Mouse (Mus musculus) urinary bladder, adult 18-20 months (tissue): ENCODE results near the gene BC080695.
"Not testable (repeated sequence)": the region's sequence is repeated elsewhere in the genome, so short reads cannot be mapped to it uniquely, and the experiment has no call there.

Source experiments
- DNase-seq, 2 experiments: peaks; one replicate each; pipeline ENCODE4 v3.0.0; 2022; ENCODE audit warnings: low spot score in 2 of 2, mixed read lengths in 2 of 2

Gene BC080695

DNA sequence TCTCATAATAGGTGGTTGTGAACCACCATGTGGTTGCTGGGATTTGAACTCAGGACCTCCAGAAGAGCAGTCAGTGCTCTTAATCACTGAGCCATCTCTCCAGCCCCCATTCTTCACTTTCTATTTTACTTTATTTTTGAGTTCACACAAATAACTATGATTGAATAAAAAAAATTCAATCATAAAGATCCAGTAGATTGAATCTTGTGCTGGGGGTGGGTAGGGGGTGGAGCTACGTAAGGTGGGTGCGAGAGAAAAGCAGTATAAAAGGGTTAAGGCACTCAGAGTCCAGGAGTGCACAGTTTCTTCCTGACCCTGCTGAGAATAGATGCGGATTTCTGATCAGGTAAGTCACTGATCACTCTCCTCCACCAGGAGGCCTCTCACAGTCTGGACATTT is at the start of gene BC080695, which contains the start of gene Gm13057:
TSS of gene BC080695 (plus strand) at position 301 of the 400 bp plus-strand sequence.
TSS of gene Gm13057 (plus strand) at position 310 of the 400 bp plus-strand sequence.
- not testable (repeated sequence) for DNase-seq

DNA sequence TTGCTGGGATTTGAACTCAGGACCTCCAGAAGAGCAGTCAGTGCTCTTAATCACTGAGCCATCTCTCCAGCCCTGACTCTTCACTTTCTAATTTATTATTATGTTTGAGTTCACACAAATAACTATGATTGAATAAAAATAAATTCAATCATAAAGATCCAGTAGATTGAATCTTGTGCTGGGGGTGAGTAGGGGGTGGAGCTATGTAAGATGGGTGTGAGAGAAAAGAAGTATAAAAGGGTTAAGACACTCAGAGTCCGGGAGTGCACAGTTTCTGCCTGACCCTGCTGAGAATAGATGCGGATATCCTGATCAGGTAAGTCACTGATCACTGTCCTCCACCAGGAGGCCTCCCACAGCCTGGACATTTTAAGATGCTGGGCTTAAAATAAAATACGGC is 40.5 kb upstream of the BC080695 start, which contains the start of gene Gm13043:
TSS of gene Gm13043 (plus strand) at position 301 of the 400 bp plus-strand sequence.
- no peak for DNase-seq

DNA sequence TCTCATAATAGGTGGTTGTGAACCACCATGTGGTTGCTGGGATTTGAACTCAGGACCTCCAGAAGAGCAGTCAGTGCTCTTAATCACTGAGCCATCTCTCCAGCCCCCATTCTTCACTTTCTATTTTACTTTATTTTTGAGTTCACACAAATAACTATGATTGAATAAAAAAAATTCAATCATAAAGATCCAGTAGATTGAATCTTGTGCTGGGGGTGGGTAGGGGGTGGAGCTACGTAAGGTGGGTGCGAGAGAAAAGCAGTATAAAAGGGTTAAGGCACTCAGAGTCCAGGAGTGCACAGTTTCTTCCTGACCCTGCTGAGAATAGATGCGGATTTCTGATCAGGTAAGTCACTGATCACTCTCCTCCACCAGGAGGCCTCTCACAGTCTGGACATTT is 15.8 kb upstream of the BC080695 start, which contains the start of gene Gm13040:
TSS of gene Gm13040 (plus strand) at position 301 of the 400 bp plus-strand sequence.
- not testable (repeated sequence) for DNase-seq

DNA sequence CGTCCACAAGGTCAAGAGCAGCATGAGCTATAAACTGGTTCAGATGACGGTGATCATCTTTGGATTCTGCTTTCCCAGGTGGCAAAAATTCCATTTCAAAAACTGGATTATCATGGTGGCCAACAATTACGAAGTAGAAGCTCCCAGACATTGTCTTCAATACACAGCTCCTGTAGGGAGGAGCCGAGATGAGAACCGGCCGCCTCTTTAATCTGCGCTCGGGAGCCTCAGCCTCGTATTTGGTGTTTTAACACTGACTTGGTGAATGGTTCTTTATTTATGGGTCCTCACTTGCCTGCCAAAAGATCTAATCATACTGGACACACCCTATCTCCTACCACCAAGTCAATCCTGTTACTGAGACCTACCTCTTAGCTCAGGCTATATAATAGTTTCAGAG is 60.4 kb downstream of the BC080695 start:
- DNase-seq = not testable (repeated sequence)

DNA sequence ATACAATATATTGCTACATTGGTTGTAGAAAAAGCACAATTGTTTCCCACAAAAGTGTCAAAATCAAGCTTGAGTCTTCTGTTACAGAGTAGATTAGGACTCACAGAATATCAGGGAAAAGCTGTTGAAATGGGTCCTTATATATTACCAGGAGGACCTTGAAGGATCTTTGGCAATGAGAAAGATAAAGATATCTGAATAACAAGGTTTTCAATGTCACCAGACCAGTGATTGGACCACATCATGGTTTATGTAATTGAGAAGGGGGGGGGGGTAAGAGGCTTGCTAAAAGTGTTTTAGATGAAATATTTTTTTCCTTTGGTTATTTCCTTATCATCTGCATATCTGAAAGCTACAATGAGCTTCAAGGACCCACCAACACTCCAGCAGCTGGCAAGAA is 63.2 kb downstream of the BC080695 start, which contains the start of gene Gm13083:
TSS of gene Gm13083 (plus strand) at position 301 of the 400 bp plus-strand sequence.
- DNase-seq = not testable (repeated sequence)

DNA sequence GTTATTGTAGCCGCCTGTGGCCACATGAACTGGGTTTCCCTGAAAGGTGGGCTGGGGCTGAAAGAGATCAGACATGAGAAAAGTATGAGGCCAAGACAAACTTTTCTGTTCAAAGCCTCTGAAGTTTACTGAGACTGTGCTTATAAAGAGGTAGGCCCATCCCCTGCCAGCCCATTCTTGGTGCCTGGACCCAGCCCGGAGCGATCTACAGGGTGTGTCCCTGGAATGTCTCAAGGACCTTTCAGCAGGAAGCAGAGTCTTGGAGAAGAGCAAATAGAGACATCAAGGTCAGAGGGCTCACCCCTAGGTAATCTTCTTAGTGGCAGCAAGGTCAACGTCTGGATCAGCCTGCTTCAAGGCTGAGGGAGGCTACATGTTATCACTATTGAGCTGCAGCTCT is 66.6 kb downstream of the BC080695 start:
- not testable (repeated sequence) for DNase-seq
